Mouse (Mus musculus) MEL (cell line): ENCODE results near the gene Leng8. TPM values are rescaled to one million over a fixed set of nuclear protein-coding genes. Genes with fewer than 3 reads are reported as not detected.

Experiments used
- DNase-seq: peaks from one replicate; pipeline ENCODE4 v3.0.0; 2011; ENCODE audit warnings: low read depth, low spot score
- H3K27ac ChIP-seq: 2 replicates; pipeline ENCODE4 v1.5.1; 2012; ENCODE audit warnings: low read depth, mild to moderate bottlenecking, control low read depth, low read length, moderate library complexity; ENCODE audit not compliant: control insufficient read depth
- H3K27me3 ChIP-seq, 2 experiments: fragments of 150-350 bp in 1 of 2; sonication (generic) in 1 of 2; 2 replicates each; pipeline ENCODE4 v1.6.1; 2012; ENCODE audit warnings: low read length in 2 of 2, mild to moderate bottlenecking in 2 of 2, improper control_type of control experiment in 1 of 2, moderate library complexity in 1 of 2; ENCODE audit not compliant: insufficient read depth in 2 of 2, control insufficient read depth in 1 of 2
- H3K36me3 ChIP-seq, 2 experiments: 2 replicates each; pipeline ENCODE4 v1.6.1; 2012 to 2014; ENCODE audit warnings: low read length in 2 of 2, improper control_type of control experiment in 1 of 2, inconsistent platforms in 1 of 2, mild to moderate bottlenecking in 1 of 2; ENCODE audit not compliant: insufficient read depth in 2 of 2, control insufficient read depth in 1 of 2
- H3K4me1 ChIP-seq, 2 experiments: fragments of 150-350 bp in 1 of 2; sonication (generic) in 1 of 2; 2 replicates each; pipeline ENCODE4 v1.6.1; 2012; ENCODE audit warnings: low read length in 2 of 2, improper control_type of control experiment in 1 of 2, mild to moderate bottlenecking in 1 of 2; ENCODE audit not compliant: insufficient read depth in 2 of 2, control insufficient read depth in 1 of 2
- H3K4me3 ChIP-seq, 2 experiments: fragments of 150-350 bp in 1 of 2; sonication (generic) in 1 of 2; 2 replicates each; pipeline ENCODE4 v1.5.1; 2012; ENCODE audit warnings: low read depth in 2 of 2, low read length in 2 of 2, mild to moderate bottlenecking in 2 of 2, moderate library complexity in 2 of 2, control low read depth in 1 of 2, improper control_type of control experiment in 1 of 2; ENCODE audit not compliant: control insufficient read depth in 1 of 2, insufficient read depth in 1 of 2
- H3K79me2 ChIP-seq: 2 replicates; pipeline ENCODE4 v1.6.1; 2012; ENCODE audit warnings: mild to moderate bottlenecking, low read length, moderate library complexity; ENCODE audit not compliant: control insufficient read depth, poor library complexity, insufficient read depth
- H3K9ac ChIP-seq: 2 replicates; pipeline ENCODE4 v1.6.1; 2012; ENCODE audit warnings: low read depth, mild to moderate bottlenecking, control low read depth, low read length, moderate library complexity; ENCODE audit not compliant: control insufficient read depth, poor library complexity, severe bottlenecking
- H3K9me3 ChIP-seq: fragments of 150-350 bp; sonication (generic); replicated peaks from 2 replicates; pipeline ENCODE4 v1.6.1; 2012; ENCODE audit warnings: mild to moderate bottlenecking, low read length, improper control_type of control experiment, moderate library complexity; ENCODE audit not compliant: insufficient read depth
- BHLHE40 ChIP-seq: IDR thresholded peaks from 2 replicates; pipeline ENCODE4 v1.6.1; 2012; ENCODE audit warnings: low read depth, mild to moderate bottlenecking, inconsistent platforms, low read length, improper control_type of control experiment, borderline replicate concordance
- CHD2 ChIP-seq: IDR thresholded peaks from 2 replicates; pipeline ENCODE4 v1.6.1; 2011; ENCODE audit warnings: low read length, improper control_type of control experiment
- ETS1 ChIP-seq: IDR thresholded peaks from 2 replicates; pipeline ENCODE4 v1.6.1; 2012; ENCODE audit warnings: low read depth, mild to moderate bottlenecking, inconsistent platforms, low read length, improper control_type of control experiment, moderate library complexity
- KAT2A ChIP-seq: conservative IDR thresholded peaks from 2 replicates; pipeline ENCODE4 v1.6.1; 2012; ENCODE audit warnings: low read depth, low read length, improper control_type of control experiment, inconsistent platforms
- MAFK ChIP-seq: IDR thresholded peaks from 2 replicates; pipeline ENCODE4 v1.6.1; 2011; ENCODE audit warnings: low read depth, mild to moderate bottlenecking, low read length, improper control_type of control experiment, borderline replicate concordance
- MEF2A ChIP-seq: IDR thresholded peaks from 2 replicates; pipeline ENCODE4 v1.6.1; 2014; ENCODE audit warnings: low read depth, mild to moderate bottlenecking, inconsistent platforms, low read length, improper control_type of control experiment; ENCODE audit not compliant: poor library complexity, insufficient replicate concordance, severe bottlenecking; ENCODE audit errors: extremely low read depth
- MYB ChIP-seq: IDR thresholded peaks from 2 replicates; pipeline ENCODE4 v1.6.1; 2011; ENCODE audit warnings: mild to moderate bottlenecking, low read depth, low read length, improper control_type of control experiment
- NELFE ChIP-seq: IDR thresholded peaks from 2 replicates; pipeline ENCODE4 v1.6.1; 2011; ENCODE audit warnings: low read depth, low read length, improper control_type of control experiment
- NRF1 ChIP-seq: IDR thresholded peaks from 2 replicates; pipeline ENCODE4 v1.6.1; 2014; ENCODE audit warnings: low read depth, mild to moderate bottlenecking, inconsistent platforms, low read length, improper control_type of control experiment, moderate library complexity; ENCODE audit not compliant: poor library complexity, insufficient read depth, severe bottlenecking
- POLR2A ChIP-seq, 2 experiments: IDR thresholded peaks; 2 replicates each; pipeline ENCODE4 v1.6.1; 2011 to 2012; ENCODE audit warnings: low read length in 2 of 2, mild to moderate bottlenecking in 2 of 2, control low read depth in 1 of 2, improper control_type of control experiment in 1 of 2, low read depth in 1 of 2, moderate library complexity in 1 of 2; ENCODE audit not compliant: control insufficient read depth in 1 of 2, insufficient read depth in 1 of 2, poor library complexity in 1 of 2
- POLR2AphosphoS2 ChIP-seq: IDR thresholded peaks from 2 replicates; pipeline ENCODE4 v1.6.1; 2011; ENCODE audit warnings: low read length, improper control_type of control experiment
- POLR2AphosphoS5 ChIP-seq: IDR thresholded peaks from 2 replicates; pipeline ENCODE4 v1.6.1; 2012; ENCODE audit warnings: low read depth, borderline replicate concordance, mild to moderate bottlenecking, inconsistent platforms, low read length, moderate library complexity, mixed read lengths
- SMC3 ChIP-seq: IDR thresholded peaks from 2 replicates; pipeline ENCODE4 v1.6.1; 2011; ENCODE audit warnings: low read depth, low read length, improper control_type of control experiment
- TBP ChIP-seq: IDR thresholded peaks from 2 replicates; pipeline ENCODE4 v1.8.0; 2011; ENCODE audit warnings: low read depth, low read length, improper control_type of control experiment
- UBTF ChIP-seq: IDR thresholded peaks from 2 replicates; pipeline ENCODE4 v1.6.1; 2012; ENCODE audit warnings: low read depth, mild to moderate bottlenecking, inconsistent platforms, low read length, improper control_type of control experiment, moderate library complexity, borderline replicate concordance; ENCODE audit not compliant: insufficient read depth
- ZC3H11A ChIP-seq: IDR thresholded peaks from 2 replicates; pipeline ENCODE4 v1.6.1; 2012; ENCODE audit warnings: low read depth, mild to moderate bottlenecking, inconsistent platforms, low read length, improper control_type of control experiment
- ZKSCAN1 ChIP-seq: IDR thresholded peaks from 2 replicates; pipeline ENCODE4 v1.6.1; 2012; ENCODE audit warnings: low read depth, mild to moderate bottlenecking, inconsistent platforms, low read length, improper control_type of control experiment, moderate library complexity
- ZMIZ1 ChIP-seq: IDR thresholded peaks from 2 replicates; pipeline ENCODE4 v1.6.1; 2012; ENCODE audit warnings: low read depth, mild to moderate bottlenecking, inconsistent platforms, low read length, improper control_type of control experiment, moderate library complexity
- polyA plus RNA-seq, 2 experiments: library from polyadenylated mRNA; stranded (reverse) in 1 of 2; unstranded in 1 of 2; fragments of >175 nt in 1 of 2; fragments of >200 nt in 1 of 2; gene quantifications; 2 replicates each; pipeline versions ENCODE4 v1.2.1 to v1.2.4; 2012; ENCODE audit warnings: low replicate concordance in 2 of 2, low read depth in 1 of 2; ENCODE audit not compliant: insufficient read length in 2 of 2, insufficient read depth in 1 of 2, missing spikeins in 1 of 2
- total RNA-seq: library from RNA; depleted of rRNA; stranded (reverse); fragments of 300-350 nt; gene quantifications from 2 replicates; pipeline ENCODE4 v1.2.3, GENCODE M21; 2012

Leng8 gene
- total and polyA plus RNA-seq, 3 experiments: 28.2 to 89.9 TPM; not detected in 1

- H3K27me3 ChIP-seq: no peaks in the 10 kb centered on the region; a peak in 2 of 4 replicates
- no peak for DNase-seq
- H3K79me2 ChIP-seq: no peaks in the 10 kb centered on the region
- no peak overlapping the region for H3K27ac ChIP-seq
- H3K9me3 ChIP-seq: no peaks in the 10 kb centered on the region
- no peaks in the 10 kb centered on the region for H3K36me3 ChIP-seq
- 0 out of 4 replicates have a peak, but pooled peaks cover 0 to 2% of the 10 kb centered on the region in 2 experiments for H3K4me1 ChIP-seq
- H3K4me3 ChIP-seq: no peak overlapping the region
- H3K9ac ChIP-seq: no peak overlapping the region
- no peak for TF ChIP-seq TBP
- TF ChIP-seq KAT2A: no peak
- TF ChIP-seq, all 39 proteins: peak for 0
Measured at GRCm38 (mm10) chr7:4165286-4165685, 28.4 kb downstream of the Leng8 start.

GRCm38 (mm10) chr7:4167098-4167497, 30.3 kb downstream of the Leng8 start:
- no peaks in the 10 kb centered on the region; a peak in 2 of 4 replicates for H3K27me3 ChIP-seq
- DNase-seq: no peak
- no peaks in the 10 kb centered on the region for H3K36me3 ChIP-seq
- TF ChIP-seq UBTF (no peak), MEF2A (no peak), SMC3 (no peak), POLR2AphosphoS2 (no peak), BHLHE40 (no peak), ZKSCAN1 (no peak), ETS1 (no peak), POLR2AphosphoS5 (no peak), ZC3H11A (no peak), NRF1 (no peak), MAFK (no peak), MYB (no peak), NELFE (no peak), CHD2 (no peak), KAT2A (no peak), POLR2A (IDR thresholded peaks at IDR 0.05; ENCODE audit: control insufficient read depth in 1 of 2, insufficient read depth in 1 of 2, low read depth in 1 of 2, low read length in 2 of 2, poor library complexity in 1 of 2) (no peak), ZMIZ1 (no peak)
- TF ChIP-seq, all 39 proteins: peak for 0
- 0 out of 4 replicates have a peak, but pooled peaks cover 0 to 2% of the 10 kb centered on the region in 2 experiments for H3K4me1 ChIP-seq
- H3K9me3 ChIP-seq: no peaks in the 10 kb centered on the region
- no peak overlapping the region for H3K27ac ChIP-seq
- H3K9ac ChIP-seq: no peak overlapping the region
- H3K4me3 ChIP-seq: no peak overlapping the region
- no peaks in the 10 kb centered on the region for H3K79me2 ChIP-seq
